Mouse (Mus musculus) granulocyte monocyte progenitor cell, adult 5-6 weeks (primary cell): ENCODE measurements around the gene Fam163b. TPM values are rescaled to one million over a fixed set of nuclear protein-coding genes. Genes with fewer than 3 reads are reported as not detected.

Source experiments
- ATAC-seq: replicated peaks from 2 replicates; pipeline ENCODE4 v1.8.0; 2016; ENCODE audit warnings: mild to moderate bottlenecking, moderate TSS enrichment, inconsistent platforms; ENCODE audit not compliant: poor library complexity, severe bottlenecking
- total RNA-seq, 2 experiments: library from RNA; stranded (forward) in 1 of 2; stranded (reverse) in 1 of 2; fragments of 200-712, 200-1000 nt in 1 of 2; fragments of >200 nt in 1 of 2; fragmentation: Nextera tagmentation in 1 of 2; gene quantifications; 2 replicates each; pipeline ENCODE4 v1.2.3; 2014 to 2017

Fam163b gene
- total RNA-seq, 2 experiments from 2014 or later: not detected

- ATAC-seq: no peak
Observed at GRCm38 (mm10) chr2:27136336-27136735, 6.0 kb downstream of the Fam163b start.

- ATAC-seq: no peak
Observed at GRCm38 (mm10) chr2:27135935-27136334, 6.4 kb downstream of the Fam163b start.

GRCm38 (mm10) chr2:27128990-27129389, 13.3 kb downstream of the Fam163b start:
- peak; percentile 91 for ATAC-seq

GRCm38 (mm10) chr2:27126496-27126895, 15.8 kb downstream of the Fam163b start:
- no peak for ATAC-seq

- no peak for ATAC-seq
Observed at GRCm38 (mm10) chr2:27125979-27126378, 16.3 kb downstream of the Fam163b start.

- no peak for ATAC-seq
Observed at GRCm38 (mm10) chr2:27123121-27123520, 19.2 kb downstream of the Fam163b start.

- no peak for ATAC-seq
Observed at GRCm38 (mm10) chr2:27122578-27122977, 19.7 kb downstream of the Fam163b start.

GRCm38 (mm10) chr2:27121626-27122355, 20.5 kb downstream of the Fam163b start:
- peak; percentile 86 for ATAC-seq

- no peak for ATAC-seq
Observed at GRCm38 (mm10) chr2:27120241-27120641, 22.1 kb downstream of the Fam163b start.

GRCm38 (mm10) chr2:27119766-27120165, 22.5 kb downstream of the Fam163b start:
- no peak for ATAC-seq

GRCm38 (mm10) chr2:27118452-27118851, 23.8 kb downstream of the Fam163b start:
- no peak for ATAC-seq

- ATAC-seq: no peak
Observed at GRCm38 (mm10) chr2:27114169-27114568, 28.1 kb downstream of the Fam163b start.

- no peak for ATAC-seq
Observed at GRCm38 (mm10) chr2:27112585-27112984, 29.7 kb downstream of the Fam163b start.

- ATAC-seq: no peak
Observed at GRCm38 (mm10) chr2:27109052-27109451, 33.2 kb downstream of the Fam163b start.

- ATAC-seq: no peak
Observed at GRCm38 (mm10) chr2:27108144-27108543, 34.1 kb downstream of the Fam163b start.

- no peak for ATAC-seq
Observed at GRCm38 (mm10) chr2:27106816-27107215, 35.5 kb downstream of the Fam163b start.

GRCm38 (mm10) chr2:27103554-27103953, 38.7 kb downstream of the Fam163b start:
- ATAC-seq: no peak

GRCm38 (mm10) chr2:27097776-27098175, 44.5 kb downstream of the Fam163b start:
- no peak for ATAC-seq

GRCm38 (mm10) chr2:27097241-27097656, 45.0 kb downstream of the Fam163b start:
- ATAC-seq: no peak

GRCm38 (mm10) chr2:27096341-27096981, 45.8 kb downstream of the Fam163b start:
- no peak for ATAC-seq

- ATAC-seq: no peak
Observed at GRCm38 (mm10) chr2:27095178-27095577, 47.1 kb downstream of the Fam163b start.

GRCm38 (mm10) chr2:27089238-27089637, 53.1 kb downstream of the Fam163b start:
- ATAC-seq: no peak
